Comparison of ENCODE assay signal across 8 mouse cellular contexts in the genomic region with DNA sequence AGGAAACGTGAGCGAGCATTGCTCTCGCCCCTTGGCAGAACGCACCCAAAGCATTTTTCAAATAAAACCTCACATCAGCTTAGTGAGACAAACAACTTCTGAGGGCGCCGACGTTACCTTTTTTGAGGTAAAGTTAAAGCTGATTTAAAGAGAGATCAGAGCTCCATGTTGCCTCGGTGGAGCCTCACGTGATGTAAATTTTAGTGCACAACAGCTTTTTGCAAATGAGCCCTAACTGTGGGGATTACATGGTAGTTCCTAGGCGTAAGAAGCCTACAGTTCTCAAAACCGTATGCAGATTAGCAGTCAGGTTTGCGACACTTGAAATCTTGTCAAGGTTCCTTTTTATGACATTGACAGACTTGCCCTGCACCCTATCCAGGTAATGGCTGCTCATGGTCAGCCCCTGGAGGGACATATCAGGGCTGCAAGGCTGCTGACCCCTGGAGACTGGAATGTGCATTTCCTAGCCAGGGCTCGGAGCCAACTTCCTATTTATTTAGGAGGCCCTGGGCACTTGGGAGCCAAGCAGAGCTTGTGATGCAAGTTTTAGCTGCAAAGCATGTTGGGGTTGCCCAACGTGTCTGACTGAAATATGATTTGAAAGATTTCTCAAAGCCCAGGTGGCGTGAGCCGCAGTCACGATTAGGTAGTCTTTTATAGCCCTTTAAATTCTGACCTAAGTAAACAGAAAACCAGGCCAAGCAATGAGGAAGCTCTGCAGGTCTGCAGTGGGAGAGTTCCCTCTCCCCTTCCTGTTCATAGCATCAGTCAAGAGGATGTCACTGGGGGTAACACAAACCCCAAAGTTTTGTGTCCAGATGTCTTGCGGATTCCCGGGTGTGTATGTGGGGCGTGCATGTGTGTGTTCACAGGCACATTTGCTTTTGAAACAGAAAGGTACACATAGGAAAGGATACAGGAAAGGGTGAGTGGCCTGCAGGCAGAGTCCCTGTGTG.
DNase-seq lines count a peak whose midpoint lies in the region; ATAC-seq lines count a peak whose summit lies in the region.

No protein-coding gene starts in this region.

- H3K36me3 ChIP-seq in heart, embryonic 16.5 days (ENCODE audit: control insufficient read depth, insufficient read depth), result no peaks in the 10 kb centered on the region
- no peaks in the 10 kb centered on the region for H3K36me3 ChIP-seq in limb, embryonic 12.5 days

- H3K27ac ChIP-seq in heart, embryonic 16.5 days (ENCODE audit: low read length), result peak overlapping the region; percentile 60
- peak overlapping the region; percentile 54; the same call in 1 of the 2 replicates for H3K27ac ChIP-seq in limb, embryonic 12.5 days

- intact Hi-C loops in left cerebral cortex, postnatal 4 days (cut with DNase I), result loop anchor here (5.0 kb wide), 1 partner anchor 105 kb away; the partner anchor contains the start of gene Prkch

- peak; percentile 81 for ATAC-seq in heart, embryonic 16.5 days (replicated peaks; ENCODE audit: extremely low read depth, insufficient read depth, low FRiP score)
- no peak for ATAC-seq in limb, embryonic 12.5 days (ENCODE audit: insufficient number of reproducible peaks, insufficient read depth, low FRiP score, low TSS enrichment, low read depth)
- peak; percentile 84 for ATAC-seq in monocyte, adult 5-6 weeks (replicated peaks; ENCODE audit: insufficient number of reproducible peaks, low FRiP score, low TSS enrichment, poor library complexity, severe bottlenecking)

- no peak overlapping the region for H3K9ac ChIP-seq in heart, embryonic 16.5 days (ENCODE audit: low read length)
- H3K9ac ChIP-seq in limb, embryonic 12.5 days (replicated peaks), result no peak overlapping the region

- H3K4me1 ChIP-seq in heart, embryonic 16.5 days (ENCODE audit: control insufficient read depth, insufficient read depth, low read length), result peaks cover 11% of the 10 kb centered on the region
- H3K4me1 ChIP-seq in limb, embryonic 12.5 days (replicated peaks), result peaks cover 13% of the 10 kb centered on the region

- no peaks in the 10 kb centered on the region for H3K9me3 ChIP-seq in heart, embryonic 16.5 days (replicated peaks; ENCODE audit: control insufficient read depth, low read length)
- no peaks in the 10 kb centered on the region for H3K9me3 ChIP-seq in limb, embryonic 12.5 days

- no peak overlapping the region; the same call in 1 of the 2 replicates for H3K4me2 ChIP-seq in heart, embryonic 16.5 days (ENCODE audit: low read depth, low read length)
- no peak overlapping the region for H3K4me2 ChIP-seq in limb, embryonic 12.5 days

- no peaks in the 10 kb centered on the region for H3K27me3 ChIP-seq in heart, embryonic 16.5 days (ENCODE audit: control insufficient read depth, insufficient read depth, low read length)
- no peaks in the 10 kb centered on the region for H3K27me3 ChIP-seq in limb, embryonic 12.5 days

- H3K4me3 ChIP-seq in heart, embryonic 16.5 days (ENCODE audit: low read length), result no peak overlapping the region
- no peak overlapping the region for H3K4me3 ChIP-seq in limb, embryonic 12.5 days (replicated peaks)

- DNase-seq in left cerebral cortex, postnatal 4 days, result peak; percentile 41
- no peak for DNase-seq in left cerebral cortex, adult 18-20 months (ENCODE audit: low spot score in 2 of 2)
- DNase-seq in embryo, embryonic 10.5 days (ENCODE audit: low spot score), result peak; percentile 64
- DNase-seq in yolk sac, embryonic 10.5 days (ENCODE audit: low spot score), result peak; percentile 67
- DNase-seq in left cerebral cortex, adult 9 months (ENCODE audit: low spot score in 2 of 2), result no peak

- WGBS in heart, embryonic 16.5 days, result 58% methylated on average over 20 of the region's 20 CpGs
- 64% methylated on average over 20 of the region's 20 CpGs for WGBS in limb, embryonic 12.5 days

Comparison
In these comparisons a context has a peak if more than half of its experiments do, and no peak if none do; other contexts are left out.
1. DNase-seq: peak in left cerebral cortex, postnatal 4 days (single experiment), embryo, embryonic 10.5 days (single experiment) and yolk sac, embryonic 10.5 days (single experiment); none in left cerebral cortex, adult 18-20 months (0 of 2) and left cerebral cortex, adult 9 months (0 of 2).